Mouse (Mus musculus) lung, embryonic 15.5 days (tissue): ENCODE measurements around the gene Lsp1. TPM values are rescaled to one million over a fixed set of nuclear protein-coding genes. Genes with fewer than 3 reads are reported as not detected.

ENCODE experiments used
- ATAC-seq: fragments of 200-750 bp; cut with Nextera tagmentation; 2 replicates; pipeline ENCODE4 v1.8.0; 2017; ENCODE audit warnings: moderate number of reproducible peaks, borderline replicate concordance; ENCODE audit not compliant: low FRiP score, low TSS enrichment; ENCODE audit errors: extremely low read depth
- H3K27ac ChIP-seq: fragments of 300-500 bp; sonication (generic); 2 replicates; pipeline ENCODE4 v1.5.1; 2015; ENCODE audit warnings: moderate library complexity, mild to moderate bottlenecking, inconsistent platforms
- H3K27me3 ChIP-seq: fragments of 300-500 bp; sonication (generic); 2 replicates; pipeline ENCODE4 v1.6.1; 2015; ENCODE audit warnings: inconsistent platforms
- H3K36me3 ChIP-seq: fragments of 300-500 bp; sonication (generic); 2 replicates; pipeline ENCODE4 v1.6.1; 2015; ENCODE audit warnings: inconsistent platforms
- H3K4me1 ChIP-seq: fragments of 300-500 bp; sonication (generic); 2 replicates; pipeline ENCODE4 v1.6.1; 2015; ENCODE audit warnings: inconsistent platforms
- H3K4me2 ChIP-seq: fragments of 300-500 bp; sonication (generic); 2 replicates; pipeline ENCODE4 v1.6.1; 2015; ENCODE audit warnings: inconsistent platforms, mild to moderate bottlenecking, moderate library complexity
- H3K4me3 ChIP-seq: fragments of 300-500 bp; sonication (generic); 2 replicates; pipeline ENCODE4 v1.5.1; 2015; ENCODE audit warnings: mild to moderate bottlenecking, inconsistent platforms
- H3K9ac ChIP-seq: fragments of 300-500 bp; sonication (generic); 2 replicates; pipeline ENCODE4 v1.6.1; 2015; ENCODE audit warnings: inconsistent platforms
- H3K9me3 ChIP-seq: fragments of 300-500 bp; sonication (generic); 2 replicates; pipeline ENCODE4 v1.6.1; 2016; ENCODE audit warnings: inconsistent platforms
- WGBS: fragments of 180-500 bp; shearing (Covaris S2); methylation state at CpG from one replicate; pipeline ENCODE4 v1.1.7; 2015; 5-methylcytosine and 5-hydroxymethylcytosine counted together
- polyA plus RNA-seq: library from polyadenylated mRNA; unstranded; fragments of >200 nt; fragmentation: Nextera tagmentation; extraction: Ambion mirVana; gene quantifications from 2 replicates; pipeline ENCODE4 v1.2.1, GENCODE M21; 2015

The Lsp1 gene
- polyA plus RNA-seq, 1 experiment from 2014 or later: 130 TPM

DNA sequence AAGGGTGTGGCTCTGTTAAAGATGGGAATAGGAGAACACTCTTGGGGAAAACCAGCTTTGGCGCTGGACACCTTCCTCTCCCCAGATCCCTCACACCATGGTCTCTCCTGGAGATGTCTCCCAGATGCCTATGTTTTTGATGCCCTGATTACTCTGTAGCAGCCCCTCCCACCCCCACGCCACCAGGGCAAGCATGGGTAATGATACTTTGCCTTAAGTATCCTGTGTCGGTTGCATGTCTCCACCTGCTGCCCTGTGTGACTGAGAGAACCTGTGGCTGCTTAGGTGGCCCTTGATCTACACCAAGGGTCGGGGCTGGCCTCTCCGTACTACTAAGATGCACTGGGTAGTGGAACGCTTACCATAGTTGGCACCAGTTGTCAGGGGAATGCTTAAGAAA is 17.4 kb downstream of the Lsp1 start:
- peak overlapping the region; percentile 54 for H3K4me2 ChIP-seq
- 89% methylated on average over 6 of the region's 6 CpGs for WGBS
- H3K4me1 ChIP-seq: peaks cover 48% of the 10 kb centered on the region
- H3K36me3 ChIP-seq: no peaks in the 10 kb centered on the region
- no peaks in the 10 kb centered on the region for H3K9me3 ChIP-seq
- H3K4me3 ChIP-seq: peak overlapping the region; percentile 38
- H3K27me3 ChIP-seq: no peaks in the 10 kb centered on the region
- H3K27ac ChIP-seq: peak overlapping the region; percentile 89
- H3K9ac ChIP-seq: peak overlapping the region; percentile 44; the same call in 1 of the 2 replicates
- no peak for ATAC-seq

DNA sequence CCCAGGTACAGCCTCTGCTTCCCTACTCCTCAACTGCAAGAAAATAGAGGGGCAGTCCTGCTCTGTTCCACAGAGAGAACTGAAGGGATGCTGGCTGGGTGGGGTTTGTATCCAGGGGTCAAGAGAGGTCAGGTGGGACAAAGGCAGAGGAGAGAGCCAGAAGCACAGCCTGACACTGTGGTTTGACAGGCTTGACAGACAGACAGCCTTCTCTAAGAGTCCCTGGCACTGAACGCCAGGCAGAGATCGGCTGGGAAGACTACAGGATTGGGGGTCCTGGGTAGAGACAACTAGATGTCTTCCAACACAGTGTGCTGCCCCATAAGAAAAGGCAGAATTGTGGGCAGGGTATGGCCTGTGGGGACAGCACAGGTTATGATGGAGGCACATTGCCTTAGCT is 18.0 kb downstream of the Lsp1 start:
- H3K4me2 ChIP-seq: peak overlapping the region; percentile 54
- peak overlapping the region; percentile 89 for H3K27ac ChIP-seq
- H3K27me3 ChIP-seq: no peaks in the 10 kb centered on the region
- H3K4me3 ChIP-seq: peak overlapping the region; percentile 38
- no peaks in the 10 kb centered on the region for H3K36me3 ChIP-seq
- peaks cover 53% of the 10 kb centered on the region for H3K4me1 ChIP-seq
- WGBS: 78% methylated on average over 2 of the region's 2 CpGs
- H3K9ac ChIP-seq: peak overlapping the region; percentile 44; the same call in 1 of the 2 replicates
- no peak for ATAC-seq
- H3K9me3 ChIP-seq: no peaks in the 10 kb centered on the region

DNA sequence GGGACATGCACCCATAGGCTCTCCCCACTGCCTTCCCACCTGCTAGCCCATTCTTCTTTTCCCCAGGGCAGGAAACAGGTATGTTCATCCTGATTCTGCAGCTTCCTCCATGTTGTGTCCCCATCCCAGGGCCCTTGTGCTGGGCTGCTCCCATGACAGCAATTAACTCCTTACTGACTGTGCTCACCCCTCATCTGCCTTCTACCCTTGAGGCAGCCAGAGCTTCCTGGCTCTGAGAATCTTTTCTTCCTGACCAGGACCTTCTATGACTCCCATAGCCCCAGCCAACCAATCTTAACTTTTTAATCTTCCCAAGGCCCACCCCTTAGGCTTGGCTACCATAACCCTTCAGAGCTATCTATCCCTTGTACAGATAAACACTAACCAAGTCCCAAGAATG is 18.7 kb downstream of the Lsp1 start:
- no peaks in the 10 kb centered on the region for H3K27me3 ChIP-seq
- H3K27ac ChIP-seq: peak overlapping the region; percentile 97; the same call in 1 of the 2 replicates
- ATAC-seq: no peak
- H3K36me3 ChIP-seq: no peaks in the 10 kb centered on the region
- no peaks in the 10 kb centered on the region for H3K9me3 ChIP-seq
- peak overlapping the region; percentile 64; the same call in 1 of the 2 replicates for H3K4me2 ChIP-seq
- H3K9ac ChIP-seq: no peak overlapping the region
- H3K4me3 ChIP-seq: no peak overlapping the region; the same call in 1 of the 2 replicates
- H3K4me1 ChIP-seq: peaks cover 50% of the 10 kb centered on the region

DNA sequence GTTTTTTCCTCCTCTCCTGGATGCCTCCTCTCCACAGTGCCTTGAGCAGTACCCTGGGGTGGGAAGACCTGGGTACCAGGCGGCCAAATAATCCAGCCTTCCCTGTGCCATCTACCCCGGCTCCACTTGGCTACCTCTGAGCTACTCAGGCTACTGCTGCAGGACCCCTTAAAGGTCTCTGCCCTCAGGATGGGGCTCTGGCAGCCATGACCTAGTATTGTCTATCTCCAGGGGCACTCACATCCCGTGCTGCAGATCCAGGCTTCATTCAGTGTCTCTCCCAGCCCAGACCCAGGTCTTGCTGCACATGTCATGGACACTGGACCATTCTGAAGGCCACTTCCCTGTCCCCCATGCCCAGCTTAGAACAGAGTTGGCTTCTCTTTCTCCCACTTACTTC is 19.3 kb downstream of the Lsp1 start:
- H3K27me3 ChIP-seq: no peaks in the 10 kb centered on the region
- H3K4me3 ChIP-seq: no peak overlapping the region
- peak overlapping the region; percentile 97 for H3K27ac ChIP-seq
- peaks cover 45% of the 10 kb centered on the region for H3K4me1 ChIP-seq
- no peaks in the 10 kb centered on the region for H3K36me3 ChIP-seq
- H3K4me2 ChIP-seq: peak overlapping the region; percentile 64
- WGBS: 87% methylated on average over 3 of the region's 3 CpGs
- no peak overlapping the region for H3K9ac ChIP-seq
- ATAC-seq: no peak
- H3K9me3 ChIP-seq: no peaks in the 10 kb centered on the region

DNA sequence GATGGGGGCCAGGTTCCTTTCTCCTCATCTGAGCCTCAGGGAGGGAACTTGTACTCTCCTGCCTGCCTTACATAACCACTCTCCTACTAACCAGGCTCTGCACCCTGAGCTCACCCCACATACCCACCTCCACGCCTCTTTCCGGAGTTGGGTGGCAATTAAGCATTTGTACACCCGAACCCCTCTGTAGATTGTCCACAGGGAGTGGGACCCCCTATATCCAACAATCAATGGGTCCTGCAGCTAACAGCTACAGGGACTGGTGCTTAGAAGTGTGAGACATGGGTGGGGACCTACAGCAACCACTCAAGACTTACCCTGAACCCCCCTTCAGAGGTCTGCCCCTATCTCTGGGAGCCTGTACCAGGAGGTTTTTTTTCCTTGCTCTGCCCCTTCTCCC is 20.1 kb downstream of the Lsp1 start:
- Histone ChIP-seq H3K27me3 (no peaks in the 10 kb centered on the region), H3K4me2 (peak overlapping the region; percentile 64; the same call in 1 of the 2 replicates), H3K4me1 (peaks cover 43% of the 10 kb centered on the region), H3K9ac (no peak overlapping the region; the same call in 1 of the 2 replicates), H3K4me3 (no peak overlapping the region), H3K36me3 (peaks cover 7% of the 10 kb centered on the region; the same call in 1 of the 2 replicates), H3K27ac (peak overlapping the region; percentile 97), H3K9me3 (no peaks in the 10 kb centered on the region)
- 86% methylated on average over 3 of the region's 3 CpGs for WGBS
- no peak for ATAC-seq

DNA sequence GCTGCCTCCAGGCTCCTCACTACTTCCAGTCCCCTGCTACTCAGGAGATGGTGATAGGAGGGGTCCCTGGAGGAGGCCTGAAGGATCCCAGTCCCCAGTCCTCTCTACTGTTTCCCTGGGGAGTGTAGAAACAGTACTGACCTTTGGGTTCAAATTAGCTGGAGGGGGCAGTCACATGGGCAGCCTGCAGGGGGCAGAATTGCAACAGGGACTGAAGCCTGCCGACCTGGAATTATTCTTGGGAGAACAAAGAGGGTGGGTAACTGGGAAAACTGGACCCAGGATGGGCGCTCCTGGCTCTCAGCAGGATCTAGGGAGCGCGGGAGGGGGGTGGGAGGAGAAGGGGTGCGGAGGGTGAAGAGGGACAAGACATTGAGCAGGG is 20.6 kb downstream of the Lsp1 start:
- peaks cover 43% of the 10 kb centered on the region for H3K4me1 ChIP-seq
- H3K9me3 ChIP-seq: no peaks in the 10 kb centered on the region

DNA sequence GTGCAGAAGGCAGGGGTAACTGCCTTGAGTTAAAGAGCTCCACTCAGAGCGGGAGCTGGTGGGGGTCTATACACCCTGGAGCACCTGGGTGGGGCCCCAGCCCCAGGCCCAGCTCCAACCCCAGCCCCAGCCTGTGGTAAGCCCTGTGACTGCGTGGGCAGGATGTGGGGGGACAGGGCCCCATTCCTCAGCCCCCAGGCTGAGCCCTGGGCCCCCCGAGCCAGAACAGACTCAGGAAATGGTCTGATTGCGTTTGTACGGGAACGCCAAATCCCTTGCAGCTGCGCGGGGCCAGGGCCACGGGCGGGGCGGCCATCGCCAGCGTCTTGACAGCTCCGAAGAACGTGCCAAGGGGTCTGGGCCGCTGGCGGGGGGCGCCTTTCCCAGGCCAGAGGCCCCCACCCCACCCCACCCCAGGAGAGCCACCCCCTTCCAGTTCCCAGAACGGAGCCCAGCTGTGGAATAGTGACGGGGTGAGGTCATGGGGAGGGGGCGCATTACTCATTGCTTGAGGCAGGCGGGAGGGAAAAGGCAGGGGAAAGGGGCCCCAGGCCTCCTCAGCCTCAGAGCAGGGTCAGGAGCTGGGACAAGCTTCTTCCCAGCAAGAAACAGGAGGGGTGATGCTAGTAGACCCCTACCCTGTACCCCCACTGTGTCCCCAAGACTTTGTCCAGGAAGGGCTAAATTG is 21.1 kb downstream of the Lsp1 start:
- peaks cover 41% of the 10 kb centered on the region for H3K4me1 ChIP-seq
- peak overlapping the region; percentile 64 for H3K4me2 ChIP-seq
- H3K27ac ChIP-seq: peak overlapping the region; percentile 97
- peak overlapping the region; percentile 50 for H3K9ac ChIP-seq
- H3K27me3 ChIP-seq: no peaks in the 10 kb centered on the region
- peak; percentile 76 for ATAC-seq
- peaks cover 10% of the 10 kb centered on the region; the same call in 1 of the 2 replicates for H3K36me3 ChIP-seq
- peak overlapping the region; percentile 23 for H3K4me3 ChIP-seq
- 2% methylated on average over 22 of the region's 22 CpGs for WGBS
- no peaks in the 10 kb centered on the region for H3K9me3 ChIP-seq

More for the DNA sequence above, 20.6 kb downstream of the Lsp1 start:
- H3K27ac ChIP-seq: peak overlapping the region; percentile 97
- no peak; the same call in 1 of the 2 replicates for ATAC-seq
- no peaks in the 10 kb centered on the region for H3K27me3 ChIP-seq
- peaks cover 8% of the 10 kb centered on the region; the same call in 1 of the 2 replicates for H3K36me3 ChIP-seq
- WGBS: 3% methylated on average over 5 of the region's 5 CpGs
- H3K4me2 ChIP-seq: peak overlapping the region; percentile 64
- peak overlapping the region; percentile 50 for H3K9ac ChIP-seq
- H3K4me3 ChIP-seq: peak overlapping the region; percentile 23

DNA sequence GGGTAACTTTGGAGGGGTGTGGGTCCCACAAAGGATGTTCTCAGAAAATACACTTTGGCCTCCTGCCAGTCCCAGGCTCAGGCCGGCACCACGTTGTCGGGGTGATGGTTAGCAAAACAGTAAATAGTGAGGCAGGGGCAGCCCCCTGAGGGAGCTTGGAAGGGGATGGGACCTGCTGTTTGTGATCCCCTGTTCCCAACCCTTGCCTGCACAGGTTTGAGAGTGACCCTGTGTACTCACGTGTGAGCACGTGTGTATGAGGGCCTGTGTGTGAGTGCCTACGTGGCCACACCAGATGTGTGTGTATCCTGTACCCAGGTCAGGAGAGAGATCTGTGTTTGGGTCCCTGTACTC is 21.6 kb downstream of the Lsp1 start:
- Histone ChIP-seq H3K4me1 (peaks cover 42% of the 10 kb centered on the region), H3K36me3 (peaks cover 11% of the 10 kb centered on the region; the same call in 1 of the 2 replicates), H3K9me3 (no peaks in the 10 kb centered on the region), H3K27ac (peak overlapping the region; percentile 97), H3K4me3 (no peak overlapping the region), H3K27me3 (no peaks in the 10 kb centered on the region), H3K4me2 (peak overlapping the region; percentile 64), H3K9ac (peak overlapping the region; percentile 50)
- WGBS: 6% methylated on average over 6 of the region's 6 CpGs
- peak; percentile 15 for ATAC-seq

DNA sequence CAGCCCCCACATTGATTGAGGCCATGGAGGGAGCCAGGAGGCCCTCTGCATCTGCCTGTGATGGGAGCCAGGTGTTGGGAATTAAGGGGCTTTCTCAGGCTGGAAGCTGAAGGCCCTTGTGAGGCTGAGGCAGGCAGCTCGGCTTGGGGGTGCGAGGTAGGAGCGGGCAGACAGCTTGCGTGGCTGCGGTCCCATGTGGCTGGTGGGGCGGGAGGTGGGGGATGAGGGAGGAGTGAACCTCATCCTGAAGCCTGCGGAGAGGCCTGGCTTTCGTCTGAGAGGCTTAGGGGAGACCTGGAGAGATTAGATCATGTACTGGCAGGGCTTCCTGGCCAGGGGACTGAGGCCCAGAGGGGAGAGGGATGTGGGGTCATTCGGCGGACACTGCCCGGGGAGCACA is 22.5 kb downstream of the Lsp1 start:
- Histone ChIP-seq H3K4me1 (peaks cover 49% of the 10 kb centered on the region), H3K36me3 (peaks cover 11% of the 10 kb centered on the region; the same call in 1 of the 2 replicates), H3K9ac (no peak overlapping the region), H3K4me2 (no peak overlapping the region), H3K4me3 (no peak overlapping the region), H3K9me3 (no peaks in the 10 kb centered on the region), H3K27ac (peak overlapping the region; percentile 97), H3K27me3 (no peaks in the 10 kb centered on the region)
- 31% methylated on average over 11 of the region's 11 CpGs for WGBS
- ATAC-seq: no peak

DNA sequence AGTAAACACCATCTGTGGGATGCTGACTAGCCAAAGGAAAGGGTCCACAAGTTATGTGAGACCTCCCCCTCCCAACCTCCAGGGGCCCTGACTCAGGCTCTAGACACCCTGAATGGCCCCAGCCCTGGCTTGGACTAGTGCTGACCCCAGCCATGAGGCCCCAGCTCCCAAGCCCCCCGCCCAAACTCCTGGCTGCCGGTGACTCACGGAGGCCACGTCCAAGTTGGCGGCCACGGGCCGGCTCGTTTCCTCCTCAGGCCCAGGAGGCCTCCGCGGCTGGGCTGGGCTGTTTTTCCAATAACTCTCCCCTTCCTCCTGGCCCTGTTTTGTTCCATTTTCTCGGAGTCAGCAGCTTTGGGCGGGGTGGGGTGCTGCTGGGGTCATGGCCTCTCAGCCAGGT is 24.2 kb downstream of the Lsp1 start:
- Histone ChIP-seq H3K9me3 (no peaks in the 10 kb centered on the region), H3K4me1 (peaks cover 49% of the 10 kb centered on the region), H3K4me2 (no peak overlapping the region), H3K4me3 (no peak overlapping the region), H3K36me3 (peaks cover 26% of the 10 kb centered on the region), H3K27me3 (no peaks in the 10 kb centered on the region), H3K27ac (peak overlapping the region; percentile 65), H3K9ac (no peak overlapping the region)
- WGBS: 69% methylated on average over 12 of the region's 12 CpGs
- ATAC-seq: no peak

DNA sequence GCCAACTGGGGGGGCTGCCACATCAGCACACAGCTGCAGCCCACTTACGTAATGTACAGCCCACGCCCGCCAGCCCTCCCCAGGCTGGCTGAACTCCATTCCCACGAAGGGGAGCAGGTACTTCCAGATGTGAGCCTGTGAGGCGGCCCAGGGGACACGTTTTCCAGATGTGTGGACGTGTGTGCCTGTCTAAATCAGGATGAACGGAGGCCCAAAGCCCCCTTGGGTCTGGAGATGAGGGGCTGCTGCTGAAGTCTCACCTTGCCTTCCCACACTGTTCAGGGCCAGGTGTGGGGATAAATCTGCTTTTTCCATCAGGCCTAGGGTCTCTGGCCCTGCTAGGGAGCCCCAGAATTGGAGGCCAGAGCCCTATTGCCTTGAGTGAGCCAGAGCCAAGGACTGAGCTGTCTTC is 26.1 kb downstream of the Lsp1 start:
- no peak for ATAC-seq
- Histone ChIP-seq H3K36me3 (peaks cover 43% of the 10 kb centered on the region), H3K27me3 (no peaks in the 10 kb centered on the region), H3K4me2 (no peak overlapping the region), H3K4me3 (no peak overlapping the region), H3K27ac (peak overlapping the region; percentile 65), H3K4me1 (peaks cover 30% of the 10 kb centered on the region), H3K9ac (no peak overlapping the region; the same call in 1 of the 2 replicates), H3K9me3 (no peaks in the 10 kb centered on the region)
- WGBS: 54% methylated on average over 8 of the region's 8 CpGs

DNA sequence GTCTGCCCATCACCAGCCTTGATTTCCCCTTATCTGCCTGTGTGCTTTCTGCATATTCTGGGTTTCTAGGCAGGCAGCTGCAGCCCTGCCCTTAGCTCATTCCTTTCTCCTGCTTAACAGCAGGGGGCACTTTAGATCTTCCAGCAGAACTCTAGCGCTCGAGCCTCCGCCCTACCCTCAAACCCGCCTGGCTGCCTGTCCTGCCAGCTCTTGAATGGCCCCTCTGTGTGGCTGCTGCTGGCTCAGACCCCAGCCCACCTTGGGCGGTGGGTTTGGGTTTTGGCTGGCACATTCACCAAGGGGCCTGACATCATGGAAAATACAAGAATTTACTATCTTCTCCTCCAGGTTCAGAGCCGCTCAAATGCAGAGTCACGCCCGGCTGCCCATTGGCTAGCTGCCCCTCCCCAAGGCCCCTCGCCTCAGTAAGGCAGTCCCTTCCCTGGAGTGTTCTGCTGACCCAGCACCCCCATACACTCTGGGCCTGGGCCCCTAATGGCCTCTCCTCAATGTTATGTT is 26.8 kb downstream of the Lsp1 start:
- Histone ChIP-seq H3K4me1 (peaks cover 24% of the 10 kb centered on the region), H3K9ac (peak overlapping the region; percentile 16; the same call in 1 of the 2 replicates), H3K27me3 (no peaks in the 10 kb centered on the region), H3K27ac (peak overlapping the region; percentile 65), H3K9me3 (no peaks in the 10 kb centered on the region), H3K4me2 (peak overlapping the region; percentile 23; the same call in 1 of the 2 replicates), H3K4me3 (no peak overlapping the region), H3K36me3 (peaks cover 46% of the 10 kb centered on the region)
- ATAC-seq: peak; percentile 66
- WGBS: 23% methylated on average over 9 of the region's 9 CpGs
